In genomic region chr12:3579958-3580530, GRCm38 (mm10) we compare ENCODE assay signal across 20 mouse cellular contexts. TPM values are rescaled to one million over a fixed set of nuclear protein-coding genes. Genes with fewer than 3 reads are reported as not detected.
DNase-seq lines count a peak whose midpoint lies in the region; TF ChIP-seq lines count a peak whose summit lies in the region.
"Had no signal": no experiment of that assay in that cellular context is flagged by ENCODE, and none has a peak within 500 bp of the region (broad histone marks: within the 10 kb centered on the region; RNA-seq: fewer than 3 reads in every experiment).

No protein-coding gene starts in this region.

- no peak for TF ChIP-seq CTCF in heart, adult 2 months (IDR thresholded peaks at IDR 0.05)

- H3K79me2 ChIP-seq in heart, adult 2 months (replicated peaks; ENCODE audit: control insufficient read depth, insufficient read depth, low read length) = no peaks in the 10 kb centered on the region

- no peak for TF ChIP-seq POLR2A in heart, adult 2 months (IDR thresholded peaks at IDR 0.05; ENCODE audit: insufficient read depth, low read depth, low read length)

- TF ChIP-seq EP300 in heart, adult 2 months (IDR thresholded peaks at IDR 0.05; ENCODE audit: insufficient read depth, low read depth, low read length) = no peak

- no peaks in the 10 kb centered on the region for H3K27me3 ChIP-seq in heart, adult 2 months (ENCODE audit: control insufficient read depth, insufficient read depth, low read length)
- H3K27me3 ChIP-seq: embryonic facial prominence, embryonic 15.5 days; heart, embryonic 13.5 days; hindbrain, embryonic 15.5 days had no signal

- no peak overlapping the region for H3K9ac ChIP-seq in heart, adult 2 months (ENCODE audit: low read depth, low read length)
- H3K9ac ChIP-seq: embryonic facial prominence, embryonic 15.5 days; heart, embryonic 13.5 days; hindbrain, embryonic 15.5 days had no signal

- no peak overlapping the region for H3K4me3 ChIP-seq in heart, adult 2 months
- H3K4me3 ChIP-seq: embryonic facial prominence, embryonic 15.5 days; erythroblast, embryonic 14.5 days; forebrain, embryonic 10.5 days; heart, embryonic 13.5 days; hindbrain, embryonic 15.5 days had no signal

- H3K27ac ChIP-seq in heart, adult 2 months = no peak overlapping the region
- H3K27ac ChIP-seq: embryonic facial prominence, embryonic 15.5 days; forebrain, embryonic 10.5 days; heart, embryonic 13.5 days; hindbrain, embryonic 15.5 days had no signal

- peaks cover 1% of the 10 kb centered on the region; the same call in 1 of the 2 replicates for H3K4me1 ChIP-seq in heart, adult 2 months (ENCODE audit: control insufficient read depth, insufficient read depth, low read length)
- H3K4me1 ChIP-seq: forebrain, embryonic 10.5 days; hindbrain, embryonic 15.5 days had no signal

- intact Hi-C loops in heart, adult 2 months (cut with DNase I) = no loop called here
- intact Hi-C loops in left cerebral cortex, postnatal 25 days (cut with DNase I) = no loop called here

- DNase-seq in heart, adult 11 months = peak; percentile 80
- no peak for DNase-seq in heart, adult 2 months
- DNase-seq in CD4-positive helper T cell, adult 2 months (ENCODE audit: low read depth, low spot score) = peak; percentile 30
- DNase-seq in NIH3T3 (ENCODE audit: low read depth) = peak; percentile 43
- peak; percentile 26 for DNase-seq in naive thymus-derived CD4-positive, alpha-beta T cell, adult 2 months (ENCODE audit: low read depth)
- DNase-seq in left cerebral cortex, postnatal 25 days (ENCODE audit: low spot score in 2 of 2) = no peak
- no peak for DNase-seq in spleen, postnatal 4 days (ENCODE audit: low spot score in 2 of 2)
- DNase-seq in c-Kit-positive CD71-positive TER-119-positive erythroid progenitor cells, embryonic 14.5 days (ENCODE audit: low spot score) = no peak
- DNase-seq: adrenal gland, postnatal 14 days; B cell, adult 2 months; cerebellum, adult 2 months; embryo, embryonic 11 days; gastrocnemius, postnatal 14 days; heart, postnatal 36 days; kidney, adult 11 months had no signal

- WGBS in heart, adult 2 months = 38% methylated on average over 2 of the region's 2 CpGs

- H3K36me3 ChIP-seq in heart, adult 2 months (ENCODE audit: control insufficient read depth, insufficient read depth, low read length) = no peaks in the 10 kb centered on the region
- H3K36me3 ChIP-seq: embryonic facial prominence, embryonic 15.5 days; heart, embryonic 13.5 days; hindbrain, embryonic 15.5 days had no signal

RNA-seq across cellular contexts. Expression of gene Dtnb, which starts 7.9 kb away (rescaled TPM):
- 1 to 10 TPM; 6.0 to 7.1 TPM for total RNA-seq in heart, adult 2 months (2021)
- 6.9 and 8.0 TPM in 2 replicates for polyA plus RNA-seq in heart, adult 2 months (2012; rRNA removed)
- total RNA-seq in left cerebral cortex, postnatal 25 days (2021) = 100 to 1,000 TPM; 105 to 112 TPM

Comparison
In these comparisons a context has a peak if more than half of its experiments do, and no peak if none do; other contexts are left out.
1. DNase-seq: peak in heart, adult 11 months (single experiment), CD4-positive helper T cell, adult 2 months (single experiment), NIH3T3 (single experiment) and naive thymus-derived CD4-positive, alpha-beta T cell, adult 2 months (single experiment); none in heart, adult 2 months (0 of 2), left cerebral cortex, postnatal 25 days (0 of 2), spleen, postnatal 4 days (0 of 2) and c-Kit-positive CD71-positive TER-119-positive erythroid progenitor cells, embryonic 14.5 days (single experiment).
2. RNA of gene Dtnb, which starts 7.9 kb away (total RNA-seq): 105 to 112 TPM in left cerebral cortex, postnatal 25 days; 6.0 to 7.1 TPM in heart, adult 2 months; every median in the first group is over 10 times any median in the second.